Mouse (Mus musculus): Measurements from ENCODE around the gene Rnd2.

Rnd2 gene

DNA sequence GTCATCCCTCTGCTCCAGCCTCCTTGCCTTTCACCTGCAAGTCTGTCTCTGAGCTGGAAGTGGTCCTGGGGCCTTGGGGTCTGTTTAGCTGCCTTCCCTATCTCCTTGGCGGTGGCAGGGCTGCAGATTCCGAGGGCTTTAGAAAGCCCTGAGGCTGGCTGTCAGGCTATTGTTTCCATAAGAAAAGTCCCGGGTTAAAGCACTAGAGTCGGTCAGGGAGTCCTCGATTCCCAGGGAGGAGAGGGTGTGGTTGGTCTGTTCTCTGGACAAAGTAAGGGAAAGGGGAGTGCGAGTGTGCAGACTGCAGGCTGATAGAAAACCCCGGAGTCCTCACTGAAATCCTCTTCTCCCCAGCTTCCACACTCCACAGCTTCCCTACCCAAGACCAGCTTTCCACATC is 5.4 kb downstream of the Rnd2 start:
- CTCF ChIA-PET, result interaction anchor here in 3 of 4 experiments (0.6 to 2.0 kb wide), 5 partner anchors 9 to 146 kb away, joined by 3 to 8 read pairs (median 5); partner anchors contain the start of gene Aoc2 (in 1 of the 3)
- POLR2A ChIA-PET, result interaction anchor here in 3 of 4 experiments (1.0 to 24.0 kb wide), 18 partner anchors 11 to 130 kb away, joined by 3 to 550 read pairs (median 6); partner anchors contain the start of genes Rpl27 (in 3 of the 3), Gm11634 (in 1 of the 3), Ifi35 (in 1 of the 3) and Tmem106a (in 1 of the 3)

DNA sequence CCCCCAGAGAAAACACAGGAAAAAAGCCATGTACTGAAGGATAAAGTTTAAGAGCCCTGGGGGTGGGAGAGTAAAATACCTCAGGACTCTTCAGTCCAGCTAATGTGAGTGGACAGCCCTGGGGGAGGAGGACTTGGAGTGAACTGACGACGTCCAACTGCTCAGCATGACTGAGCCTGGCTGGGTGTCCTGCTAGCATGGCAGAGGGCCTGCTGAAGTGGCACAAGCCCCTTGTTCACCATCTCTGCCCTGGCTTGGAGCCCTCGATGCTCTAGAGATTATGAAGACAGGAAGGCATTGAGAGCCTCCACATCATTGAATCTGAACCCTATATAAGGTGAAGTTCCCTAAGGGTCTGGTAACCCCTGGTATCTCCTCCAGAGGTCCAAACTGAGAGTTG is 7.1 kb downstream of the Rnd2 start:
- ChIA-PET POLR2A (interaction anchor here in 3 of 4 experiments (0.6 to 24.0 kb wide), 16 partner anchors 9 to 310 kb away, joined by 3 to 550 read pairs (median 4); partner anchors contain the start of genes Rpl27 (in 2 of the 3), Gm11634 (in 1 of the 3) and Ifi35 (in 1 of the 3)), CTCF (interaction anchor here in 1 of 4 experiments (1.0 to 2.0 kb wide), 3 partner anchors 103 to 118 kb away, joined by 3 to 5 read pairs (median 3); no protein-coding TSS in a partner anchor)

DNA sequence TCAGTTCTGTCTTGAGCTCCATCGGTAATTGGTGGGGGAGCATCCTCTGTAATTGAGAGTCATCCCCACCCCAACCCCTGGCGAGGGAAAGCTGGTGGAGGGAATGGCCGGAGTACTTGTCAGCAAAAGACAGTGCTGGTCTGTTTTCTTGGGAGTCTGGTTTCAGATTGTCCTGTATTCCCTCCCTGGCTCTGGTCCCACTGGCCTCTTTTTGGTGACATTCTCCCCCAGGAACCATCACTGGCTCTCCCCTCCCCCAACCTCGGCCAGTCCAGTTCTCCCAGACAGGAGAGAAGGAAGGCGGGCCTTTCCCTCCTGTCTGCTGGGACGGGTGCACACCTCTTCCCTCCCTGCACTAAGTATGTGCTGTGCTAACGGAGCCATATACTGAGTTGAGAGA is 7.5 kb downstream of the Rnd2 start:
- CTCF ChIA-PET, result interaction anchor here in 1 of 4 experiments (1.3 kb wide), 1 partner anchor 102 kb away, joined by 3 read pairs; no protein-coding TSS in a partner anchor
- POLR2A ChIA-PET, result interaction anchor here in 3 of 4 experiments (0.6 to 24.0 kb wide), 10 partner anchors 9 to 635 kb away, joined by 3 to 550 read pairs (median 6); partner anchors contain the start of genes Rpl27 (in 2 of the 3), Gm11634 (in 1 of the 3) and Ifi35 (in 1 of the 3)

DNA sequence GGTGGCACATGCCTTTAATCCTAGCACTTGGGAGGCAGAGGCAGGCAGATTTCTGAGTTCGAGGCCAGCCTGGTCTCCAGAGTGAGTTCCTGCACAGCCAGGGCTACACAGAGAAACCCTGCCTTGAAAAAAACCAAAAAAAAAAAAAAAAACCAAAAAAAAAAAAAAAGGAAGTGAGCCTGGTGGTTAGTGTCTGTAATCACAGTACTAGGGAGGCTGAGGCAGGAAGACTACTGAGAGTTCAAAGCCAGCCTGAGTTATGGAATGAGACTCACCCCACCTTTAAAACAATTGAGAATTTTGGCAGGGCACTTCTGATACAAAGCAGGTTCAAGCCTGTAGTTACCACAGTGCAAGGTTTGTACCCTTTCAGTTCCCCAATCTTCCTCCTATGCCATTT is 8.9 kb downstream of the Rnd2 start:
- POLR2A ChIA-PET, result interaction anchor here in 1 of 4 experiments (0.7 to 24.0 kb wide), 7 partner anchors 9 to 184 kb away, joined by 3 to 550 read pairs (median 4); partner anchors contain the start of genes Brca1, Ifi35 and Rpl27
- CTCF ChIA-PET, result interaction anchor here in 2 of 4 experiments (0.6 kb wide), 2 partner anchors 110 to 600 kb away, joined by 3 read pairs; no protein-coding TSS in a partner anchor

DNA sequence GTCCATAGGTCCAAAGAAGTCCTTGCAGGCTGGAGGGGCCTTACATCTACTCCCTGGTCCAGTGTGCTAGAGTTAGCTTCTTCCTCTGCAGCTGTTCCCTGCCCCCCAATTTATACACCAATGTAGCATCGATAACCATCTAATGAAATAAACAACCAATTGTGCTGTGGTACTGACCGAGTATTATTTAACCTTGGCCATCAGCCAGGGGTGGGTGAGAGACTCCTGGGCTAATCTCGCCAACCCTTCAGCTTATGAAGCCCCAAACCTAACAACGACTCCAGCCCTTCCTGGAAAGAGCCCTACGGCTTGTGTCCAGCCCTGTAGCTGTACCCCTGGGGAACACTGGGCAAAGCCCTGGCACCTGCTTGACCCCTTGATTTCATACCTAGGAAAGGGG is 9.5 kb downstream of the Rnd2 start:
- ChIA-PET CTCF (interaction anchor here in 1 of 4 experiments (0.6 kb wide), 1 partner anchor 109 kb away, joined by 3 read pairs; no protein-coding TSS in a partner anchor), POLR2A (interaction anchor here in 2 of 4 experiments (0.9 to 24.0 kb wide), 8 partner anchors 9 to 126 kb away, joined by 3 to 550 read pairs (median 4); partner anchors contain the start of genes Brca1 (in 1 of the 2), Ifi35 (in 1 of the 2), Rnd2 (in 1 of the 2) and Rpl27 (in 1 of the 2))

DNA sequence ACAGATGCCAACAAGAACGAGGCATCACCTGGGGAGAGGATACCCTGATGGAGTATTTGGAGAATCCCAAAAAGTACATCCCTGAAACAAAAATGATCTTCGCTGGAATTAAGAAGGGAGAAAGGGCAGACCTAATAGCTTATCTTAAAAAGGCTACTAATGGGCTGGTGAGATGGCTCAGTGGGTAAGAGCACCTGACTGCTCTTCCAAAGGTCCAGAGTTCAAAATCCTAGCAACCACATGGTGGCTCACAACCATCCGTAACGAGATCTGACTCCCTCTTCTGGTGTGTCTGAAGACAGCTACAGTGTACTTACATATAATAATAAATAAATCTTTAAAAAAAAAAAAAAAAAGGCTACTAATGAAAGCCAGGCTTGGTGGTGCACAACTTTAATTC is 11.6 kb downstream of the Rnd2 start:
- POLR2A ChIA-PET, result interaction anchor here in 2 of 4 experiments (0.8 to 4.9 kb wide), 6 partner anchors 8 to 124 kb away, joined by 3 to 31 read pairs (median 7); partner anchors contain the start of gene Rpl27 (in 1 of the 2)
- CTCF ChIA-PET, result interaction anchor here in 2 of 4 experiments (0.6 to 0.7 kb wide), 4 partner anchors 43 to 152 kb away, joined by 3 to 5 read pairs (median 4); no protein-coding TSS in a partner anchor

DNA sequence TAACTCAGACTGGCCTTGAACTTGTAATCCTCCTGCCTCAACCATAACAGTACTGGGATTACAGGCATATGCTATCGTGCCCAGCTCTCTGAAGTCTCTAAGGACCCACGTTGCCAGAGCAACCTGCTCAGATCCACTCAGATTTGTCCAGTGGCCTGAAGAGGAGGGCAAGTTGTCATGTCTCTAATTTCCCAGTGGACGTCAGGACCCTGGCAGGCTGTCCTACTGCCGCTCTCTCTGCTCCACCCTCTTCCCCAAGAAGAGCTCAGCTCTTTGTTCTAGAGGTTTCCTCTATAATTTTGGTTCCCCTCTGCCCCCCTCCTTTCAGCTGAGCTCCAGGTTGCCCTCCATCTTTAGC is 12.4 kb downstream of the Rnd2 start:
- ChIA-PET CTCF (interaction anchor here in 2 of 4 experiments (0.6 to 1.6 kb wide), 6 partner anchors 9 to 420 kb away, joined by 3 to 5 read pairs (median 4); partner anchors contain the start of gene Rpl27 (in 1 of the 2)), POLR2A (interaction anchor here in 3 of 4 experiments (0.5 to 5.8 kb wide), 21 partner anchors 9 to 188 kb away, joined by 3 to 74 read pairs (median 6); partner anchors contain the start of genes Rpl27 (in 3 of the 3), Rnd2 (in 2 of the 3), Vat1 (in 2 of the 3) and Arl4d (in 1 of the 3))

DNA sequence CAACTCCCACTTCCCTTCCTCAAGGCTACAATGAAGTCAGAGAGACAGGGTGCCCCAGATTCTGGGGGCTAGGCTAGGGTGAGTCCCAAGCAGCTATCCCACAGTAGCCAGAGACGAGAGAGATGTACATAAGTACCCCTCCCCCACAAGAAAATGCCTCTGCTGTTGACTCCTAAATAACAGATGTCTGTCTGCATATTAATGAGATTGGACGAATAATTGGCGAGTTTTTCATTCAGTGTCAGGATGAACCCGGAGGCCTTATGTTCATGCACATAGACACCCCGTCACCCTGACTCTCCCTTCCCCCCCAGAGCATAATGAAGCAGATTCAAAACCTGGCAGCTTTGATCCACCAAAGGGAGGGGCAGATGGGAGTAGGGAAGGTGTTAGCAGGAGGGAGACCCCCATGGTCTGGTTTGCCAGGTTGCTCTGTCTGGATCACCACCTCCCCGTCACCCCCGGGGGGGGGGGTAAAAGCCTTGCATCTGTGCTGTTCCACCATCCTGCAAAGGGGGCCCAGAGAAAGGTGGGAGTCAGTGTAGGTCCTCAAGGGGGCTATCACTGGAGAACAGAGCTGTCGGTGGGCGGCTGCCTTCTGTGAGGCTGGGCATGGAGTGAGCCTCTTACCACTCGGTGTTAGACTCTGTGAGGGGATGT is 12.9 kb downstream of the Rnd2 start:
- POLR2A ChIA-PET, result interaction anchor here in 3 of 4 experiments (0.6 to 5.8 kb wide), 29 partner anchors 9 to 187 kb away, joined by 3 to 74 read pairs (median 4); partner anchors contain the start of genes Rpl27 (in 3 of the 3), Rnd2 (in 2 of the 3), Vat1 (in 2 of the 3) and Arl4d (in 1 of the 3)
- CTCF ChIA-PET, result interaction anchor here in 3 of 4 experiments (0.6 to 1.6 kb wide), 8 partner anchors 10 to 420 kb away, joined by 3 to 5 read pairs (median 4); partner anchors contain the start of genes Rnd2 (in 1 of the 3) and Rpl27 (in 1 of the 3)

DNA sequence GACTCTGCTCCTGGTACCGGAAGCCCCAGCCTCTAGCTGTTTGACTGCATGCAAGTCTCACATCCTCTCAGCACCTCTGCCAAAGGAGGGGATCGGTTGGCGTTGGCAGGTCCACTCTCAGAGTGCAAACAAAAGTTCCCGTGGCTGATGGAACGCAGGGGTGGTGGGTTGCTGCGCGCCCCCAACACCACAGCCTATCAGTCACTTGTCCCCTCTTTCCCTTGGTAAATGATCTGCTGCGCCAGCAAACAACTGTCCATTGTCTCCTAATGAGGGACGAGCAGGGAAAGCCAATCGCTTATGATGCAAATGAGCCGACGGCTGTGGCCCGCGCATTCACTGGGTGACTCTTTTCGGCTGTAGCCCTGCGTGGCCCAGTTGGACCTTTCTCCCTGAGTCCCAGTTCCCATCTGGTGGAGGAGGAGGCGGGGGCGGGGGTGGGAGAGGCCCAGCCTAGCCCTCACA is 14.4 kb downstream of the Rnd2 start:
- CTCF ChIA-PET, result interaction anchor here in 3 of 4 experiments (0.5 to 1.5 kb wide), 8 partner anchors 9 to 97 kb away, joined by 3 to 4 read pairs (median 3); partner anchors contain the start of genes Rnd2 (in 1 of the 3) and Rpl27 (in 1 of the 3)
- POLR2A ChIA-PET, result interaction anchor here in 3 of 4 experiments (0.6 to 5.8 kb wide), 37 partner anchors 8 to 847 kb away, joined by 3 to 74 read pairs (median 4); partner anchors contain the start of genes Rpl27 (in 2 of the 3), Tmem106a (in 2 of the 3), Vat1 (in 2 of the 3) and Nbr1 (in 1 of the 3)

DNA sequence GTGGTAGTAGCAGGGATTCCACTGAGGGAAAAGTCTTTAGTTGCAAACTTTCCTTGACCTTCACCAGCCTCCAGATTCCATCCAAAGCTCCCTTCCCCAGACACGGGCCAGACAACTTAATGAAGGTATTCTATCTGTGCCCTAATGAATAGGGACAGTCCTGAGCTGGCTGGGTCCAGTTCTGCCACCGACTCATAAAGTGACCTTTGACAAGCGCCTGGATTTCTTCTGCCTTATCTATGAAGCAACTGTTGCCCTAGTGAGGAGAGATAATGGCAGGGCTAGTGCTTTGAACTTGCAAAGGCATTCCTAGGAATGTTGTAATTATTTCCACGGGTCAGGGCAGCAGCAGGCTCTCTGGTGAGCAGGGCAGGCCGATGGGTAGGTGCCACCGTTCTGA is 16.1 kb downstream of the Rnd2 start:
- POLR2A ChIA-PET, result interaction anchor here in 2 of 4 experiments (0.6 to 7.4 kb wide), 16 partner anchors 10 to 157 kb away, joined by 3 to 78 read pairs (median 8); partner anchors contain the start of genes Nbr1 (in 2 of the 2), Rpl27 (in 2 of the 2), Brca1 (in 1 of the 2) and Rnd2 (in 1 of the 2)
- CTCF ChIA-PET, result interaction anchor here in 1 of 4 experiments (1.0 to 2.0 kb wide), 2 partner anchors 14 to 116 kb away, joined by 3 to 8 read pairs; partner anchors contain the start of gene Vat1

DNA sequence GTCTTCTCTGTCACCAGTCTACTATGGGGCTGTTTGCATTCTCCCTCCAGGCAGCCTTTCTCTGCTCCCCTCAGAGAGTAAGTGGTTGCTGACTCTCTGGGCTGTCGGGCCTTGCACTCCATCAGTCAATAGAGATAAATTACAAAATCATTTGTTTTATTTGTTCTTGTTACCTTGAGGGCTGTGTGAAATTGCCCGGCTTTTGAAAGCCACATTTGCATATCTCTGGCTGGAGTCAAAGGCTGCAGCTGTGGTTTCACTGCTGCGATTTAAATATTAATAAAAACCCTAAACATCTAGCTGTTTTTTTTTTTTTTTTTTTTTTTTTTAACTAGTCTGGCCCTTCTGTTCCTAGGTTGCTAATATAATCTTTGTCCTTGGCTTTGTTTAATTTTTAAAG is 19.0 kb downstream of the Rnd2 start:
- ChIA-PET POLR2A (interaction anchor here in 3 of 4 experiments (0.6 to 7.4 kb wide), 25 partner anchors 10 to 1239 kb away, joined by 3 to 78 read pairs (median 7); partner anchors contain the start of genes Brca1 (in 2 of the 3), Nbr1 (in 2 of the 3) and Rpl27 (in 2 of the 3)), CTCF (interaction anchor here in 3 of 4 experiments (0.6 to 2.6 kb wide), 6 partner anchors 15 to 150 kb away, joined by 3 to 11 read pairs (median 6); no protein-coding TSS in a partner anchor)

DNA sequence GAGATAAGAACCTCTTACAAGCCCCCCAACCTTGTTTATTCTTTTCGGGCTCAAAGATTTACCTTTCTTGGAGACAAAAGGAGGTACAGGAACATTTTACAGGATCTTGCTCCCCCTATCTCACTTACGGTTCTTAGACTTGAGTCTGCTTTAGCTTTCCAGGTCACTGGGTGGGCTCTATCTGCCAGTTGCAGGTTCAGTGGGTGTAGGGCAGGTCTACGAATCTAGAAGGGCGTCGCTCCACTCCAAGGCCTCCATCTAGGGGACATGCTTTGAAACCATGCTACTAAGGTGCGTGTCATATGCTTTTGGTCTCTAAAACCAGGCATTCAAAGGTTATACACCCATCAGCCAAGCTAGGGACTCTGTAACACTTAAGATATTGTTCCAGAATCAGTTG is 19.4 kb downstream of the Rnd2 start:
- ChIA-PET CTCF (interaction anchor here in 2 of 4 experiments (0.6 to 2.6 kb wide), 4 partner anchors 17 to 92 kb away, joined by 4 to 11 read pairs (median 4); no protein-coding TSS in a partner anchor), POLR2A (interaction anchor here (0.6 to 7.4 kb wide), 28 partner anchors 10 to 1239 kb away, joined by 3 to 78 read pairs (median 6); partner anchors contain the start of genes Brca1 (in 2 of the 4), Nbr1 (in 2 of the 4), Rpl27 (in 2 of the 4) and Cntnap1 (in 1 of the 4))

DNA sequence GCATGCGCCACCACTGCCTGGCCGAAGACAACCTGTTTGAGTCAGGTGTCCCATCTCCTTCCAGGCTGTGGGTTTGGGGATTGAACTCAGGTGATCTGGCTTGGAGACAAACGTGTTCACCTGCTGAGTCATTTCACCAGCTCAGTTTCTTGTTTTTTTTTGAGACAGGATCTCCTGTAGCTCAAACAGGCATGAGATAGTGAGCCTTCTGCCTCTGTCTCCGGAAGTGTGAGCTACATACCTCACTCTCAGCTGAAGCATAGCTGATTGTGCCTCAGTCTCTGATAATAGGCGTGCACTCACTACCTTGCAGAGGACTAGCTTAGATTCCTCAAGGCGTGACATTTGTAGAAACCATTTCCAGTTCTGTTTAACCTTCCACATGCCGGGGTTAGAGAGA is 20.0 kb downstream of the Rnd2 start:
- CTCF ChIA-PET, result interaction anchor here in 3 of 4 experiments (0.7 to 2.6 kb wide), 5 partner anchors 17 to 91 kb away, joined by 4 to 11 read pairs (median 7); no protein-coding TSS in a partner anchor
- POLR2A ChIA-PET, result interaction anchor here (0.6 to 7.4 kb wide), 30 partner anchors 9 to 314 kb away, joined by 3 to 78 read pairs (median 6); partner anchors contain the start of genes Brca1 (in 2 of the 4), Nbr1 (in 2 of the 4), Rpl27 (in 2 of the 4) and Cntnap1 (in 1 of the 4)

DNA sequence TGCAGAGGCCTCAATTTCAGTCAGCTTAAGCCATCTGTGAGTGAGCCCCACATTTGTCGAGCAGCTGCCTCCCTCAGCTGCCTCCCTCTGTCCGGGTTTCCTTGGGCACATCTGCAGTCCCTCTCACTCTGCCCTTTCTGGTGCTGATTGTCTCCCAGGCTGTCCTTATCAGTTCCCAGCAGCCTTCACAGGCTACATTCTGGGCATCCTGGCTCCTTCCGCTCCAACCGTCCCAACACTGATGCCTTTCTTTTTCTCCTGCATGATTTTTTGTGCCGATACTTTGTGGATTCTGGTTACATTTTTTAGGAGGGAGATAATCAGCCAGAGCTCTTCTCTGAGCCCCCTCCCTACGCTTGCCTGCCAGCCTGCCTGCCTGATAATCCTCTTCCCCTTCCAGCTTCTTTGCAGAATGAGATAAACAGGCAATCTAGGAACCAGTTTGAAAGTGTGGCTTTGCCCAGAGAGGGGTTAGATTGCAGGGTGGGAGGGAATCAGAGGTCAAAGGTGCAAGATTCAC is 20.8 kb downstream of the Rnd2 start:
- POLR2A ChIA-PET, result interaction anchor here (0.6 to 7.4 kb wide), 30 partner anchors 11 to 254 kb away, joined by 3 to 78 read pairs (median 5); partner anchors contain the start of genes Brca1 (in 2 of the 4), Nbr1 (in 2 of the 4), Rpl27 (in 2 of the 4) and Tmem106a (in 1 of the 4)

DNA sequence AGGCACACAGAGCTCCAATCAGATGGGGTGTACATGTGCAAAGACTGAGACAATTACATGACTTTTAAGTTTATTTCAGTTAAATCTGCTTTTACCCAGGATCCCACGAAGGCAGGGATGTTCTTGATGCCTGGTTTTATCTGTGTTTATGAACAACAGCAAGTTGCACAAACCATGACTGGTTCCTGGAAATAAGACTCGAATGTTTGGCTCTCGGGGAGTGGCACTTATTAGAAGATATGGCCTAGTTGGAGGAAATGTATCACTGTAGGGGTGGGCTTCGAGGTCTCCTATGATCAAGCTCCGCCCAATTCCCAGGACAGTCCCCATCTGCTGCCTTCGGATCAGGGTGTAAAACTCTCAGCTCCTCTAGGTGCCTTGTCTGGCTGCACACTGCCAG is 21.3 kb downstream of the Rnd2 start:
- ChIA-PET CTCF (interaction anchor here in 2 of 4 experiments (1.4 to 1.5 kb wide), 2 partner anchors 19 to 88 kb away, joined by 3 to 7 read pairs; no protein-coding TSS in a partner anchor), POLR2A (interaction anchor here (0.6 to 7.4 kb wide), 24 partner anchors 8 to 535 kb away, joined by 3 to 78 read pairs (median 6); partner anchors contain the start of genes Brca1 (in 2 of the 4), Nbr1 (in 2 of the 4), Rpl27 (in 2 of the 4) and Tmem106a (in 1 of the 4))

More for the DNA sequence above, 20.8 kb downstream of the Rnd2 start:
- CTCF ChIA-PET, result interaction anchor here in 2 of 4 experiments (1.4 to 2.6 kb wide), 3 partner anchors 18 to 89 kb away, joined by 3 to 11 read pairs (median 7); no protein-coding TSS in a partner anchor

DNA sequence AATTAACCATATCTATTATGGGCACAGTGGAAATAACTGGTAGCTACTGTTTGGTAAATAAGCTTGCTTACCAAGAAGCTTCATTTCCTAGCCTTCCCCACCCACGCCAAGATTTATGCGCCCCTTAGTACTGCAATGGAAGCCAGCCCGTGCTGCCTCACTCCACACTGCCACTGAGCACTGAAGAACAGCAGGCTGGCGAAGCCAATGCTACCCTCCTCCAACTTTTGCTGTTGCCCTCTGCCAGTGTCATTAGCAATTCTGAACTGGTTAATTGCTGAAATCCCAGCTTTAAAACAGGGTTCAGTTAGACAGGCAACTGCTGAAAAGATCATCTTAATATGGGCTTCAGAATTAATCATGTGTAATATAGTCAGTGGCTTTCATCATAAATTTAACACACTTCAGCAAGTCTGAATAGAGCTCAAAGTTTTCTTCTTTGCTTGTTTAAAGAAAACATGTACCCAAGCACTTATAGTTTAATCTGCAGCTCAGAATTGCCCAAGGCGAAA is 41.5 kb downstream of the Rnd2 start:
- CTCF ChIA-PET, result interaction anchor here in 2 of 4 experiments (1.3 to 1.6 kb wide), 2 partner anchors 39 to 56 kb away, joined by 4 to 5 read pairs; no protein-coding TSS in a partner anchor
- POLR2A ChIA-PET, result interaction anchor here in 3 of 4 experiments (0.6 to 8.7 kb wide), 36 partner anchors 9 to 77 kb away, joined by 3 to 78 read pairs (median 6); partner anchors contain the start of genes Nbr1 (in 2 of the 3), Rpl27 (in 2 of the 3), Rnd2 (in 1 of the 3) and Tmem106a (in 1 of the 3)

Data from embryonic stem cell, embryonic (primary cell).